Comparison of ENCODE assay signal across 8 mouse cellular contexts in genomic region chr15:98762201-98762621, GRCm38 (mm10). TPM values are rescaled to one million over a fixed set of nuclear protein-coding genes. Genes with fewer than 3 reads are reported as not detected.
DNase-seq lines count a peak whose midpoint lies in the region; ATAC-seq lines count a peak whose summit lies in the region.

No protein-coding gene starts in this region.

- DNase-seq in T-cell, adult 2 months (ENCODE audit: low spot score): peak; percentile 69
- peak; percentile 78 to 85 for DNase-seq in cerebellum, postnatal 25 days
- peak; percentile 59 for DNase-seq in gastrocnemius, postnatal 10 days
- peak; percentile 64 to 74 for DNase-seq in left cerebral cortex, adult 9 months (ENCODE audit: low spot score in 2 of 2)
- DNase-seq in right cerebral cortex, postnatal 14 days: peak; percentile 69

- peak overlapping the region; percentile 96 for H3K4me3 ChIP-seq in megakaryocyte, embryonic 14.5 days (replicated peaks)

- H3K36me3 ChIP-seq in megakaryocyte, embryonic 14.5 days (replicated peaks; ENCODE audit: low read length): peaks cover 40% of the 10 kb centered on the region

- no peaks in the 10 kb centered on the region for H3K9me3 ChIP-seq in megakaryocyte, embryonic 14.5 days

- peak; percentile 36 for ATAC-seq in inflammation-experienced regulatory T-cells, adult 6 months
- ATAC-seq in erythroid progenitor cell, adult 5-6 weeks (replicated peaks; ENCODE audit: low FRiP score, poor library complexity, severe bottlenecking): no peak

- H3K27me3 ChIP-seq in megakaryocyte, embryonic 14.5 days (replicated peaks): peaks cover 22% of the 10 kb centered on the region

- peaks cover 39% of the 10 kb centered on the region for H3K4me1 ChIP-seq in megakaryocyte, embryonic 14.5 days

RNA-seq across cellular contexts. Expression of gene Arf3, which starts 0.8 kb away (rescaled TPM):
- total RNA-seq in gastrocnemius, postnatal 10 days (2021): 10 to 100 TPM; 21.2 to 24.2 TPM
- 10 to 100 TPM; 35.5 to 38.0 (median 37.8) TPM for polyA plus RNA-seq in inflammation-experienced regulatory T-cells, adult 6 months (2017; shearing (Covaris generic))
- 7.0 and 17.8 TPM in 2 replicates for polyA plus RNA-seq in megakaryocyte, embryonic 14.5 days (2012; ENCODE audit: insufficient read depth, low replicate concordance)
- total RNA-seq in erythroid progenitor cell, adult 5-6 weeks (2015; ENCODE audit: low replicate concordance): 5.4 and 7.6 TPM in 2 replicates
- total RNA-seq in erythroid progenitor cell, adult 5-6 weeks (2017; ENCODE audit: low replicate concordance): 4.6 and 4.8 TPM in 2 replicates

RNA-seq across cellular contexts. Expression of gene Wnt10b, which starts 15.7 kb away (rescaled TPM):
- 1 to 10 TPM; 1.3 to 1.5 TPM for total RNA-seq in gastrocnemius, postnatal 10 days (2021)
- polyA plus RNA-seq in inflammation-experienced regulatory T-cells, adult 6 months (2017; shearing (Covaris generic)): under 1 TPM in 1 of 3 experiments, not detected in 2; 0.15 TPM
- polyA plus RNA-seq in megakaryocyte, embryonic 14.5 days (2012; ENCODE audit: insufficient read depth, low replicate concordance): not detected in 2 replicates
- 0.36 TPM in 1 of 2 replicates, not detected in the other for total RNA-seq in erythroid progenitor cell, adult 5-6 weeks (2015; ENCODE audit: low replicate concordance)
- not detected in 2 replicates for total RNA-seq in erythroid progenitor cell, adult 5-6 weeks (2017; ENCODE audit: low replicate concordance)

RNA-seq across cellular contexts. Expression of gene Wnt1, which starts 27.4 kb away (rescaled TPM):
- total RNA-seq in gastrocnemius, postnatal 10 days (2021): not detected
- under 1 TPM in 1 of 3 experiments, not detected in 2; 0.15 TPM for polyA plus RNA-seq in inflammation-experienced regulatory T-cells, adult 6 months (2017; shearing (Covaris generic))
- polyA plus RNA-seq in megakaryocyte, embryonic 14.5 days (2012; ENCODE audit: insufficient read depth, low replicate concordance): not detected in 2 replicates
- not detected in 2 replicates for total RNA-seq in erythroid progenitor cell, adult 5-6 weeks (2015; ENCODE audit: low replicate concordance)
- total RNA-seq in erythroid progenitor cell, adult 5-6 weeks (2017; ENCODE audit: low replicate concordance): not detected in 2 replicates

RNA-seq across cellular contexts. Expression of gene Fkbp11, which starts 34.2 kb away (rescaled TPM):
- total RNA-seq in gastrocnemius, postnatal 10 days (2021): 10 to 100 TPM in 1 of 2 experiments, 1 to 10 TPM in 1; 8.0 to 13.1 TPM
- 1 to 10 TPM in 1 of 3 experiments, under 1 TPM in 1, not detected in 1; 0.62 to 1.7 TPM for polyA plus RNA-seq in inflammation-experienced regulatory T-cells, adult 6 months (2017; shearing (Covaris generic))
- polyA plus RNA-seq in megakaryocyte, embryonic 14.5 days (2012; ENCODE audit: insufficient read depth, low replicate concordance): 9.6 and 18.2 TPM in 2 replicates
- total RNA-seq in erythroid progenitor cell, adult 5-6 weeks (2015; ENCODE audit: low replicate concordance): 2.5 TPM in 1 of 2 replicates, not detected in the other
- 1.4 TPM in 1 of 2 replicates, not detected in the other for total RNA-seq in erythroid progenitor cell, adult 5-6 weeks (2017; ENCODE audit: low replicate concordance)

RNA-seq across cellular contexts. Expression of gene Ddn, which starts 47.1 kb away (rescaled TPM):
- 1 to 10 TPM; 2.2 to 2.7 TPM for total RNA-seq in gastrocnemius, postnatal 10 days (2021)
- polyA plus RNA-seq in inflammation-experienced regulatory T-cells, adult 6 months (2017; shearing (Covaris generic)): not detected
- 0.32 and 0.73 TPM in 2 replicates for polyA plus RNA-seq in megakaryocyte, embryonic 14.5 days (2012; ENCODE audit: insufficient read depth, low replicate concordance)
- not detected in 2 replicates for total RNA-seq in erythroid progenitor cell, adult 5-6 weeks (2015; ENCODE audit: low replicate concordance)
- total RNA-seq in erythroid progenitor cell, adult 5-6 weeks (2017; ENCODE audit: low replicate concordance): not detected in 2 replicates
